Mouse (Mus musculus): Measurements from ENCODE around the gene Kdm6b.
"Not testable (repeated sequence)": the region's sequence is repeated elsewhere in the genome, so short reads cannot be mapped to it uniquely, and the experiment has no call there.

The Kdm6b gene

DNA sequence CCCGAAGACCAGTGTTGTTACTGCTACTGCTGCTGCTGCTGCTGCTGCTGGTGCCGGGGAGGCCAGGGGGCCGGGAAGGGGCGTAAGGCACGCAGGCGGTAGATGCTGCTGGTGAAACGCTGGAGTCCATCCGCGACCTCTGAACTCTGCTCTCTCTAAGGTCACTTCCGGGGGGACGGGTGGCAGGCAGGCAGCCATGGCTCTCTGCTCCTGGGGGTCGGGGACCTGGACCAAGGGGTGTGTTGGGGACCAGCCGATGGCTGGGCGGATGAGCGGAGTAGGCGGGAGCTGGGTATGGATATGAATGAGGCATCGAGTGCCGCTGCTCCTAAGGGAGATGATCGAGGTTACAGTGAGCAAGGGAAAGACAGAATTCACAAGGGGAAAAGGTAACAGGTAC lies 7.2 kb downstream of the Kdm6b start:
- no peak for DNase-seq (ENCODE audit: low read depth, low spot score)

DNA sequence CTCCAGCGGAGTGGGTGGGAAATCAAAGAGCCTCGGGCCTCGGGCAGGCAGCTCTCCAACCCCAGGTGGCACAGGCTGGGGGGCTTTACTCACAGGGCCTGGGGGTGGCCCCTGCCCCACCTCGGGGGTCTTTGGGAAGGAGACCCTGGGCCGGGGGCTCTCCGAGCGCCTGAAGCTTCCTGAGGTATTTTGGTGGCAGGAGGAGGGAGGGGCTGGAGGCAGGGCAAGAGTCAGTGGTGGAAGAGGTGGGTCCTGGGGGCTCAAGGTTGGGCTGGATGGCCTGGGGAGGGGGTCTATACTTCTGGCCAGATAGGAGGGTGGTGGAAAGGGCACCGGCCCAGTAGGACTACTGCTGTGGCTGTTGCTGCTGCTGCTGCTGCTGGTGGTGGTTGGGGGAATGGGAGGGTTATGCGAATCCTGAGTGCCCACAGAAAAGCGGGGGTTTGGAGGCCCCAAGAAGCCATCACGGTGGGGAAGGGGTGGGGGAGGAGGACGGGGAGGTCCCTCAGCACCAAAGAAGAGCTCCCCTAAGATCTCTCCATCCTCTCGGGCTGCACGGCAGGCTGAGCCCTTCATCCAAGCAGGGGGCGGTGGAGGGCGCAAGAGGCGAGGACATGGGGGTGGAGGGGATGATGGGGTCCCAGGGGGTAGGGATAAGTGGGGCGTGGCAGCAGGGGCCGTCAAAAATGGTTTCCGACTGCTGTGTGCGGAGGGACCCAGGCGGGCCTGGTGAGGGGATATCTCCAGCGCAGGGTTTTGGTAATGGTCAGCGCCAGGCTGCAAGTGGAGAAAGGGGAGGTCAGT lies 7.9 kb downstream of the Kdm6b start:
- no peak for DNase-seq (ENCODE audit: low read depth, low spot score)

DNA sequence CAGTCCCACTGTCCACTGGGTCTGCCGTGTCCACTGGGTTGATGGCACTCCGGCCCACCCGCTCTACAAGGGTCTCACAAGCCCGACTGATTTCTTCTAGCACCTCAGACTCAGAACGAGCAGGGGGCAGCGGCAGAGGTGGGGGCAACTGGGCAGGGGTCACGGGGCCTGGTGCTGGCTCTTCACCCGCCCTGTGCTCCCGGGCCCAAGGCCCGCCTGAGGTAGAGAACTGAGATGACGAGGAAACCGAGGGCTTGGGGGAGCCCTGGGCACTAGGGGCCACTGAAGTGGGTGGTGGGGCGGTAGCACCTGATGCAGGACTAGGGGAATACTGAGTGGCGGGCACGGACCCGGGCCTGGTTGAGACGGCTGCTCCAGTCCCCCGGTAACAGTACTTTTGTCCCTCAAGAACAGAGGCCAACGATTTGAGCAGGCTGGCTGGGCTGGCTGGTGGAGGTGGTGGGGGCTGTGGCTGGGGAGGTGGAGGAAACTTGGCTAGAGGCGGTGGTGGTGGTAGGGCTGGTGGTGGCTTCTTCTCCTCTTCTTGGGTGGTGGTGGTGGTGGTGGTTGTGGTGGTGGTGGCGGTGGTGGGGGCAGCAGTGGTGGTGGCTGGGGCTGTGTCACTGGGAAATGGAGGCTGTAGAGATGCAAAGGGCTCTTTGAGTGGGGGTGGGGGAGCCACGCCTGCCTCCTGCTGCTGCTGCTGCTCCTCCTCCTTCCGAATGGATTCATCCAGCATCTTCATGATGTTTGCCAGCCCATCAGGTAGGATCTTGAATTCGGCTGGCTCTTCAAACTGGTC lies 8.7 kb downstream of the Kdm6b start:
- no peak for DNase-seq (ENCODE audit: low read depth, low spot score)

DNA sequence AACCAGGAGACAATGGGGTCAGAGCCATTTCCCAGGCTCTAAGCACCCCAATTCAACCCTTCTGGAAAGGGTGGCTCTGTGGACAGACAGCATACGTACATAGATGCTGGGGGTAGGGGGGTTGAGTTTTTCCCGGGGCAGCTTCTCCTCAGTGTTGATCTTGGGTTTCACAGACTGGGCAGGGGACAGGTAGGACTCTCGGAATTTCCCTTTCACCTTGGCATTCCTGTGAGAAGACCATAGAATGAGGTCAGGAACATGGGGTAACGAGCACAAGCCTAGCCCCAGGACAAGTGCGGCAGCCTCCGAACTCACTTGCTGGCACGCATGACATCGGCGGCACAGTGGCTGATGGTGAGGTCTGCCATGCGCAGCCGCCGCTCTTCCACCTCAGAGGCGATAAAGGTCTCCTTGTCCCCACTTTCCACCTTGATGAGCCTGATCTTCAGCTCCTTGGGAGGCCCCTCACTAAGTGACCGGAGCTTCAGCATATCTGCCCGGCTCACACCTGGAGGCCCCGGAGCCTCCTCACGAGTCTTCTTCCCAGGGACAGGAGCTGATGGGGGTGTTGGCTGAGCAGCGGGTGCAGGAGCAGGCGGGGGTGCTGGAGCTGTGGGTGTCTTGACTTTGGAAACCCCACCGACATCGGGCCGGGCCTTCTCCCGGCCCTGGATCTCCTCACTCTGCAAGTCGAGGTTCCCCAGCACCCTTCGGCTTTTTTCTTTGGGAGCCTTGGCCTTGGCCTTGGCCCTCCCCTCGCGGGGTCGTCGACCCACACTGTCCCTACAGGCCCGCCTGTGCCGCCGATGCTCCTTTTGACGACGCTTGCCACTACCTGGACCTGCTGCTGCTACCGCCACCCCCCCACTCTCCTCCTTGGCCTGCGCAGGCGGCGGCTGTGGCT lies 9.5 kb downstream of the Kdm6b start:
- DNase-seq (ENCODE audit: low read depth, low spot score) = no peak

DNA sequence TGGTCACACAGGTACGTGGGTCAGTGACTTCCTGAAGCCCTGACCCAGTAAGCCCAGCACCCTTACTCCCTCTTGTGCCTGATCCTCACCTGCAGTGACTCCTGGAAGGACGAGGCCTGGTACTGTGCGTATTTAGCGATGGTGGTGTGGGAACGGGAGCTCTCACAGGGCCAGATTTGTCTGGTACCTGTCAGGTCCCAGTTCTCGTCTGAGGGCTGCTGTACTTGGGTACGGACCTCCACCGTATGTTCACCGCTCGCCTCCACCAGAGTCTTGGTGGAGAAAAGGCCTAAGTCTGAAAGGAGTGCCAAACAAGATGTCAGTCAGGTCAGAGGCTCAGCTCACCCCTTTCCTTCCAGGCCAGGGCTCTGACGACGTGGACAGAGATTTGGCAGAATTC lies 11.5 kb downstream of the Kdm6b start:
- no peak for DNase-seq (ENCODE audit: low read depth, low spot score)

DNA sequence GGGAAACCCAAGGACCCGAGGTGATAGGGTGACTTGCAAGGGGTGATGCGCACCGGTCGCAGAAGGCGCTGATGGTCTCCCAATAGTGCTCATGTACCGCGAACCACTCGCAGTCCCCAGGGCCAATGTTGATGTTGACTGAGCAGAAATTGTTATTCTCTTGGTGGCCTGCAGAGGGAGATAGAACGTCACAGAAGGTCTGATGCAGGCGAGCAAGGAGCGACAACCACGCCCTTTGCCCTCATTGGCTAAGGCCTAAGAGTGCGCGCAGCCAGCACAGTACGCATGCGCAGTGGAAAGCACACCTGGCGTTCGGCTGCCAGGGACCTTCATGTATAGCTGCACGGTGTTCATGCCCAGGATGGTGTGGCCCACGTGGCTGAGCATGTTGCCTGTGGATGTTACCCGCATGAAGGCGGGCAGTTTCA lies 12.3 kb downstream of the Kdm6b start:
- peak; percentile 98 for DNase-seq (ENCODE audit: low read depth, low spot score)

DNA sequence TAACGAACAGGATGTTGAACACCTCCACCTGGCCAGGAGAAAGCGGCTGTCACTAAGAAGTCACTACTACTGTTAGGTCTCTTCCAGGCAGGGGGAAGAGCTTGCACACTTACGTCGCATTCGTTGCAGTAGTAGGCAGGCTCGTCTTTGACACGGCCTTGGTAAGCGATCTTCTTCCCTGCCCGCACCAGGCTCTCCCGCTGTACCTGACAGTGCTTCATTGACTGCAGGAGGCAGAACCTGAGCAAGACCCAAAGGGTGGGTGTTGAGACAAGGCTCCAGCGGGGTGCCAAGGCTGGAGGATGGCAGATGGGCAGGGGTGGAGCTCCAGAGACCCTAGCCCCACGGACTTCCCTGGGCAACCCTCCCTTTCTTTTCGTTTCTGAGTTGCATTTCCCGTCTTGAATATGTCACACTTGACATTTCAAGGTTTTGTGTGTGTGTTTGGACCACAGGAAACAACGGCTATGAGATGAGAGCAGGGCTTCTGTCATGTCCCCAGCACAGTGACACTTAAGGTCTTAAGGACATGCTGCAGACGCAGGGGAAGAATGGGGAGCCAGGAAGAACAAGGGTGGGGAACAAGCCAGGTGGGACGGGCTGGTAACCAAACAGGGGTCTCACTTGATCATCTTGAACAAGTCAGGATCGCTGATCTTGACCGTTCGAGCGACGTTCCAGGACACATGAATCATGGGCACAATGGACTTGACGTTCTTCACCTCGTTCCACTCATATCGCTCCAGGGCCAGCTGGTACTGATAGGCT lies 13.2 kb downstream of the Kdm6b start:
- no peak for DNase-seq (ENCODE audit: low read depth, low spot score)

DNA sequence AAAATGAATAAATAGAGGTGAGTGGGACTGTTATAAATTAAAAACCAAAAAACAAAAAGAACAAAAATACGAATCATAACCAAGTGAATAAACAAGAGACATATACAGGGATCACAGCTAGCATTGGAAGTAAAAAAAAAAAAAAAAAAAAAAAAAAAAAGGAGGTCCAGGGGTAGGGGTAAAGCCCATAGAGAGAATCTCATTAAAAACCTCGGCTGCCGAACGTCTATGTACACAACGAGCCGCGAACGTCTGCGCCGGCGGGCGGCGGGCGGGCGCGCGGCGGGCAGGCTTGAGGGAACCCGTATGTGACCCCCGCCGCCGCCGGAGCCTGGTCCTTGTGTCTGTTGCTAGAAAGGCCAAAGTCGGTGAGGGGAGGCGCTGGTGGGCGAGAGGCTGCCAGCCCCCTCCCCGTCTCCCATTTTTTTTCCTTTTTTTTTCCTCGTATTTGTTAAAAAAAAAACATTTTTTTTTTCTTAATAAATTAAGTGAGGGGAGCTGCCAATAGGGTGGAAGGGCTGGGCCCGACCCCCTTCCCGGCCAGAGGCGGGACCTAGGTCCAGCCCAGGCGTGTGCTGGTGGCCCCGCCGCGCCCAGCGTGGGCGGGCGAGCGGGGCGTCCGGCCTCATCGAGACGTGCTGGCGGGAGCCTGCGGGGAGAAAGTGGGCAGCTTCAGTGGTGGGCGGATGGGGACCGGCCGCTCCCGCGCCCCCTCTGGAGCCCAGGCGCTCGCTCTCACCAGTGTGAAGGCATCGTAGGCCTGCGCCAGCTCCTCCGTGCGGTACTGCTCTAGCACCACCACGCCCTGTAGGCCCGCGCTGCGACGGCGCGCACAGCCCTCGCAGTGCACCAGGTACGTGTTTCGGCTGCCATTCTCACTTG lies 14.0 kb downstream of the Kdm6b start:
- no peak for DNase-seq (ENCODE audit: low read depth, low spot score)

DNA sequence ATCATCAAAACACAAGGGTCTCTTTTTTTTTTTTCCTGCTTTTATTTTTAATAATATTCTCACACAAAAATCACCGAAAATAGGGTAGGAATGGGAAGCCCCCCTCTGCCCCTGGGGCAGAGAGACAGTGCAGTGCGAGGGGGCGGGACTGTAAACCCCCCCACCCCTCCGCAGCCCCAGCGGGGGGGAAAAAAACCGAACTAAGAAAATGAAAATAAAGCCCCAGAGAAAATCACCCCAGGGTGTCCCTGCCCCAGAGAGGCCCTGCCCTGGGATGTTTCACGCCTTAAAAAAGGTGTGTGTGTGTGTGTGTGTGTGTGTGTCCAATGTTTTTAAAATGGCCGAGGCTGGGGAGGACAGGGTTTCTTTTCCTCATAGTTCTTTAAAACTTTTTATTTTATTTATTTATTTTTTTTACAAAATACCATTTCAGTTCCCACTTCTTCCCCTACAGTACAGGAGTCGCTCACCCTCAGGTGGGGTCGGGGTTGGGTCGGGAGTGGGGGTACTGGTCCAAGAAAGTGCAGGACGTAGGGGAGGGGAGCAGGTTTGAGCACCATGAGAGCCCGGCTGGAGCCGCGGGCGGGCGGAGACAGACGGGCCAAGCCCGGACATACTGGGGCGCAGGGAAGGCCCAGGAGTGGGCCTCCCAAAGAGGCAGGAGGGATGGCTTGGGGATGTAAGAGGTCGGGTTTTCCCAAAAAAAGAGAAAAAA lies 14.8 kb downstream of the Kdm6b start:
- no peak for DNase-seq (ENCODE audit: low read depth, low spot score)

DNA sequence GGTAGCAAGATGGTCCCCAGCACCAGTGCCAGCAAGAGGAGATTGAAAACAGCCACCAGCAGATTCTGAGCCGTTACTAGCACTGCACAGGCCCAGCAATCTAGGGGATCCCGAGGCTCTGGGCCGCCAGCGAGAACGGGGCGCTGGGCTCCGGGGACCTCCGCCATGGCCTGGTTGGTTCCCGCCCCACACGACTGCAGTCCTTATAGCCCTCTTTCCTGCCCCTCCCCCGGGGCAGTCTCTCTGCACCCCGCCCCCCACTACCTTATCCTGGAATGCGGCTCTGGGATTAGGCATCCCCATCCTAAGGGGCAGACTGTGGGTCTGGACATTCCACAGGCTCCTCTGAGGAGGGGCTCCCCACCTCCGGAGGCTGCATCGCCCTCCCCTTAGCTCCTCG lies 15.4 kb downstream of the Kdm6b start, which contains the start of gene Tmem88:
Gene Tmem88, minus strand, starts transcription at position 176 of the 400 bp plus-strand sequence.
- peak; percentile 32 for DNase-seq (ENCODE audit: low read depth, low spot score)

DNA sequence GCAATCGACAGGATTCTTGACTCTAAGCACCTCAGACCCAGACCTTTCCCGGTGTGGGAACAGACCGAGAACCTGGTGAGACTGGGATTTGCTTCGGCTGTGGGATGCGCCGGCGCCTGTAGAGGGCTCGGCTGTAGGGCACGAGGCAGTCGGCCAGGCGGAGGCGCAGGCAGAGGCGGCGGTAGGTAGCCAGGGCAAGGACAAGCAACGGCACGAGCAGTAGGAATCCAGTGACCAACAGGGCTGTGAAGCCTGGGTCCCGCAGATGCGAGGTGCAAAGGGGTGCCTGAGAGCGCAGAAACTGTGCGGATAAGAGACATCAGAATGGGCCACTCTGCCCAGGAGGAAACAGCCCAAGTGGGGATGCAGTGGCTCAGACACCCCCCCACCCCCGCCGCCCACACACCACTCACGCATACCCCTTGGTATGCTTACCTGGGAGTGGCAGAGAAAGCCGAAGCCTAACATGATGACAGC lies 15.9 kb downstream of the Kdm6b start:
- DNase-seq (ENCODE audit: low read depth, low spot score) = peak; percentile 45

DNA sequence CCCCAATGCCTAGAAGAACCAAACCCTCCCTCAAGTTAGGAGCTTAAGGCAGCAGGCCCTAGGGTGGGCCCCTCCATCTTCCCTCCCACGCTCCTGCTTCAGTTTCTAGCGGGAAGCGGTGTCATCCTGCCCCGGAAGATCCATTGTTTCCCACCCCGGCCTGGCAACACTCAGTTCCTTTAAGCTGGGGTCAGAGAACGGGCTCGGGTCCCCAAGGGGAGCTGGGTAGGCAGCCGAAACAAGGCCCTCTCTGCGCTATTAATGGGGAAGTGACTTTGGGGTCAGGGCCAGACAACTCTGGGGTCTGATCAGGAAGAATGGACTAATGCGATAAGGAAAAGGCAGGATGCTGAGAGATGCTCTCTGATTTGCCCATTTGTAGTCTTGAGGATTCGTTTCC lies 16.7 kb downstream of the Kdm6b start:
- peak; percentile 29 for DNase-seq (ENCODE audit: low read depth, low spot score)

DNA sequence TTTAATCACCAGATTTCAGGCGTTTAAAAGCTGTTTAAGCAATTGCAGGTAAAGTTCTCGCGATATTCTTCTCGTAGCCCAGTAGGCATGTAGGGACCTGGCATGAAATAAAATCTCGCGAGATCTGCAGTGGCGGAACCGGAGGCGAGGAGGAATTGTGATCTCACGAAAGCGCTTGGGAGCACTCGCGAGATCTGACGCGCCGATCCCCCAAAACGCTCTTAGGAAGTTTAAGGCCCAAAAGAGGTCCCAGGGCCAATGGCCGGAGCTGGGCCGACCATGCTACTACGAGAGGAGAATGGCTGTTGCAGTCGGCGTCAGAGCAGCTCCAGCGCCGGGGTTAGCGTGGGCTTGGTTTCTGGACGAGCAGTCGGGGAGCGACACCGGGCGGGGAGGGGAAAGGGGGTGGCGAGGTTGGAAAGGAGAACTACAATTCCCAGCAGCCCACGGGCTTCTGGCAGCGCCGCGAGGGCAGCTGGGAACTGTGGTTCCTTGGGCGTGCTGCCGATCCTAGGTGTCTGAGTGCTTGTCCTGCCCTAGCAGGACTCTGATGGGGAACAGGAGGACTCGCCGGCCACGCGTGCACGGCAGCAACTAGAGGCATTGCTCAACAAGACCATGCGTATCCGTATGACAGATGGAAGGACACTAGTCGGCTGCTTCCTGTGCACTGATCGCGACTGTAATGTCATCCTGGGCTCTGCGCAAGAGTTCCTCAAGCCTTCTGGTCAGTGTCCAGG lies 17.7 kb downstream of the Kdm6b start:
- peak; percentile 100 for DNase-seq (ENCODE audit: low read depth, low spot score)

DNA sequence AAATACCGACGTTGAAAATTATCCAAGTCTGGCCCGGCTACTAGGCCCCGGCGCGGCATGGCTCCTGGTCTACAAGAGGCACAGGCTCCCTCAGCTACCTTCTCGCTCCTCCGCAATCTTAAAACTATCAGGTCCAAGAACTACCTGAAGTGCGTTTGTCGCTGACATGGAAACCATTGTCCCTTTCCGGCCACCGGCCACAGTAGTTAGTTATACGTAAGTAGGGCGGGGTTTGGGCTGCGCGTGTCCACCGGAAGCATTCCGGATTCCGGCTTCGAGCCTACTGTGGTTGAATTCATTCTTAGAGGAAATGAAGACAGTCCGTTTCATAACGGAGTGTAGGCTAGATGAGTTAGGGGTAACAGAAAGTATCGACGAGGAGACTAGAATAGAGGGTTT lies 18.2 kb downstream of the Kdm6b start, which contains the start of the genes Naa38 and Cyb5d1:
Gene Naa38, plus strand, starts transcription at position 253 of the 399 bp plus-strand sequence.
Gene Cyb5d1, minus strand, starts transcription at position 397 of the 399 bp plus-strand sequence.
- DNase-seq (ENCODE audit: low read depth, low spot score) = peak; percentile 98

DNA sequence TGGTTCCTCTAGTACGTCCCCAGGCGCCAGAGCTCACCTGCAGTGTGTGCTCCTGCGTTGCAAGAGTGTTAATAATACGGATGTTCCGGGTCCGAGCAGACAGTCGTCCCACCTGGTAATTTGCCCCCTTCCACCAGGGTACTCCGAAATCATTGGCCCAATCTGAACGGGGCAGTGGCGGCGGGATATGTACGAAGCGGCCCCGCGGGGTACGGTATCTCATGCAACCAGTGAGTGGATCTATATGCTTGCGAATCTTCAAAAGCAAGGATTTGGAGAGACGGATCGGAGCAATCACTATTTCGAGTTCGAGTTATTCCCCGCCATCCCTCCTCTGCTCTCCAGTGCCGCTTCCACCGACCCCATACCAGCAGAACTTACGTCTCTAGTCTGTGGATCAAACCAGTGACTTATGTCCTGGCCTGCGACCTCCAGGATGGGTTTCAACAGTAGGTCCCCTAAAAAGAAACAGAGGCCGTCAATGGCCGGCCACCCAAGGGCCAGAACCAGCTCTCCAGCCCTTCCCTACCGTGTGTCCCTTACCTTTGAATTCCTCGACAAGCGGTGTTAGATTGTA lies 18.8 kb downstream of the Kdm6b start:
- DNase-seq (ENCODE audit: low read depth, low spot score) = not testable (repeated sequence)

DNA sequence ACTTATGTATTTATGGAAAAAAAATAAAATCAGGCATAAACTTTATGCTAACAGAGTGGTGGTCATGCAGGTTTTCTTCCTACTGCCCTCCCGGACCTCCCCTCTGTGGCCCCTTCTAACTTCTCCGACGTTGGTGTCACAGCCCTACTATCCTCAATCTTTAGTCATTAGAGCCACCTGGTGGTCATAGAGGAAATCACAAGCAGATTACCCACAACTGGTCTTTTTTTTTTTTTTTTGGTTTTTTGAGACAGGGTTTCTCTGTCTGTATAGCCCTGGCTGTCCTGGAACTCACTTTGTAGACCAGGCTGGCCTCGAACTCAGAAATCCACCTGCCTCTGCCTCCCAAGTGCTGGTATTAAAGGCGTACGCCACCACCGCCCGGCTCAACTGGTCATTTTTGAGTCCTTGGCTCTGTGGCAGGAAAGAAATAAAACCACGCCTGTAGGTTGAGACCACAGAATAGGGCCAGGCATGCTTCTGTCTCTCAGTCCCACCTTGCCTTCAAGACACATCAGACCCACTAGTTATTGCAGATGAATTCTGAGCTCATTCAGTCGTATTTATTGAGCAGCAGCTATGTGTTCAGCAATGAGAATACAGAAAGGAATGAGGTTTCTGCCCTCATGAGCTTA lies 23.0 kb downstream of the Kdm6b start:
- peak; percentile 80 for DNase-seq (ENCODE audit: low read depth, low spot score)
